Mouse (Mus musculus) embryonic fibroblast, embryonic 13.5 days (primary cell): ENCODE measurements around the gene 2210010C04Rik.

ENCODE experiments used
- CTCF ChIP-seq: IDR thresholded peaks from 2 replicates; pipeline ENCODE4 v1.5.1; 2011; ENCODE audit warnings: mild to moderate bottlenecking, control low read depth, low read length, moderate library complexity, borderline replicate concordance; ENCODE audit not compliant: insufficient read depth
- POLR2A ChIP-seq: IDR thresholded peaks from 2 replicates; pipeline ENCODE4 v1.6.1; 2011; ENCODE audit warnings: low read depth, mild to moderate bottlenecking, control low read depth, low read length, moderate library complexity

- TF ChIP-seq CTCF (no peak), POLR2A (no peak)
These were observed 13.3 kb upstream of the 2210010C04Rik start for GRCm38 (mm10) chr6:41048602-41049001.
